Mouse (Mus musculus) small intestine, adult 2 months (tissue): ENCODE results near the gene Tas1r2. TPM values are rescaled to one million over a fixed set of nuclear protein-coding genes. Genes with fewer than 3 reads are reported as not detected.

Experiments used
- H3K27ac ChIP-seq: fragments of 200-500 bp; 2 replicates; pipeline ENCODE4 v1.5.1; 2012; ENCODE audit warnings: low read depth, low read length, control low read depth, inconsistent platforms; ENCODE audit not compliant: insufficient read depth
- H3K27me3 ChIP-seq: fragments of 200-500 bp; 2 replicates; pipeline ENCODE4 v1.6.1; 2012; ENCODE audit warnings: mild to moderate bottlenecking, moderate library complexity, low read length, inconsistent platforms; ENCODE audit not compliant: control insufficient read depth, insufficient read depth
- H3K36me3 ChIP-seq: fragments of 200-500 bp; 2 replicates; pipeline ENCODE4 v1.6.1; 2012; ENCODE audit warnings: mild to moderate bottlenecking, low read length, control low read depth, inconsistent platforms; ENCODE audit not compliant: control insufficient read depth, insufficient read depth
- H3K4me1 ChIP-seq: fragments of 200-500 bp; 2 replicates; pipeline ENCODE4 v1.6.1; 2012; ENCODE audit warnings: low read length, inconsistent platforms, mixed read lengths; ENCODE audit not compliant: control insufficient read depth, insufficient read depth, insufficient read length
- H3K4me3 ChIP-seq: fragments of 200-500 bp; 2 replicates; pipeline ENCODE4 v1.5.1; 2012; ENCODE audit warnings: low read depth, mild to moderate bottlenecking, control low read depth, inconsistent platforms, low read length, moderate library complexity
- CTCF ChIP-seq: fragments of 200-500 bp; IDR thresholded peaks from 2 replicates; pipeline ENCODE4 v1.5.1; 2012; ENCODE audit warnings: low read depth, mild to moderate bottlenecking, control low read depth, inconsistent platforms, low read length, moderate library complexity, mixed read lengths; ENCODE audit not compliant: insufficient replicate concordance, insufficient read length; ENCODE audit errors: extremely low read depth
- POLR2A ChIP-seq: fragments of 200-500 bp; IDR thresholded peaks from 2 replicates; pipeline ENCODE4 v1.6.1; 2012; ENCODE audit warnings: low read depth, mild to moderate bottlenecking, control low read depth, inconsistent platforms, low read length, moderate library complexity
- WGBS: fragments of 180-500 bp; shearing (Covaris S2); methylation state at CpG from one replicate; pipeline ENCODE4 v1.1.7; 2018; 5-methylcytosine and 5-hydroxymethylcytosine counted together
- polyA plus RNA-seq: library from polyadenylated mRNA; depleted of rRNA; stranded (reverse); fragments of >200 nt; gene quantifications from 2 replicates; pipeline ENCODE4 v1.2.3, GENCODE M21; 2012; rRNA removed

The Tas1r2 gene
- polyA plus RNA-seq, 1 experiment = 0.41 TPM

GRCm38 (mm10) chr4:139718978-139719377 lies 65.6 kb downstream of the Tas1r2 start:
- Histone ChIP-seq H3K4me1 (no peaks in the 10 kb centered on the region), H3K27ac (no peak overlapping the region), H3K4me3 (no peak overlapping the region), H3K27me3 (no peaks in the 10 kb centered on the region), H3K36me3 (no peaks in the 10 kb centered on the region)
- WGBS = 70% methylated on average over 5 of the region's 5 CpGs
- TF ChIP-seq CTCF (no peak), POLR2A (no peak)

Other genes with a start within 250 kb of the Tas1r2 start
- gene Iffo2, start 123.0 kb upstream of the Tas1r2 start, polyA plus RNA-seq = 2.6 and 3.3 TPM in 2 replicates
- not detected in 2 replicates for gene Gm21969, start 50.4 kb upstream of the Tas1r2 start, polyA plus RNA-seq
- 48.3 and 110 TPM in 2 replicates for gene Aldh4a1, start 30.7 kb upstream of the Tas1r2 start, polyA plus RNA-seq
- 0.06 TPM in 1 of 2 replicates, not detected in the other for gene Pax7, start 180.0 kb downstream of the Tas1r2 start, polyA plus RNA-seq